Mouse (Mus musculus) heart, adult 8-10 months (tissue): ENCODE measurements around the gene Slco1a4. TPM values are rescaled to one million over a fixed set of nuclear protein-coding genes. Genes with fewer than 3 reads are reported as not detected.
"Not testable (repeated sequence)": the region's sequence is repeated elsewhere in the genome, so short reads cannot be mapped to it uniquely, and the experiment has no call there.

Experiments used
- DNase-seq: peaks from one replicate; pipeline ENCODE4 v3.0.0; 2022; ENCODE audit warnings: low spot score
- total RNA-seq, 4 experiments: library from RNA; stranded (reverse); gene quantifications; 2 replicates each; pipeline ENCODE4 v1.2.4; 2022

The Slco1a4 gene
- under 1 TPM; 0.52 to 0.91 (median 0.73) TPM for total RNA-seq

GRCm38 (mm10) chr6:141856085-141856484 is at the start of gene Slco1a4:
Gene Slco1a4, minus strand, starts transcription at chr6:141856199.
- DNase-seq, result no peak

- no peak for DNase-seq
These were observed 42.2 kb upstream of the Slco1a4 start for GRCm38 (mm10) chr6:141898197-141898596.

- DNase-seq, result no peak
These were observed 33.7 kb upstream of the Slco1a4 start for GRCm38 (mm10) chr6:141889723-141890122.

- no peak for DNase-seq
These were observed 32.2 kb upstream of the Slco1a4 start for GRCm38 (mm10) chr6:141888248-141888647.

- no peak for DNase-seq
These were observed 26.6 kb upstream of the Slco1a4 start for GRCm38 (mm10) chr6:141882581-141882980.

- not testable (repeated sequence) for DNase-seq
These were observed 19.7 kb upstream of the Slco1a4 start for GRCm38 (mm10) chr6:141875742-141876141.

- DNase-seq, result no peak
These were observed 15.7 kb upstream of the Slco1a4 start for GRCm38 (mm10) chr6:141871711-141872110.

GRCm38 (mm10) chr6:141868735-141869134 is 12.7 kb upstream of the Slco1a4 start:
- DNase-seq, result no peak

- no peak for DNase-seq
These were observed 10.0 kb upstream of the Slco1a4 start for GRCm38 (mm10) chr6:141866026-141866425.

- no peak for DNase-seq
These were observed 1.9 kb upstream of the Slco1a4 start for GRCm38 (mm10) chr6:141857735-141858531.

- DNase-seq, result no peak
These were observed 2.4 kb downstream of the Slco1a4 start for GRCm38 (mm10) chr6:141853616-141854015.

- DNase-seq, result no peak
These were observed 6.9 kb downstream of the Slco1a4 start for GRCm38 (mm10) chr6:141849051-141849450.

- DNase-seq, result peak; percentile 9
These were observed 58.2 kb downstream of the Slco1a4 start for GRCm38 (mm10) chr6:141797837-141798236.

GRCm38 (mm10) chr6:141774476-141774875 is 81.5 kb downstream of the Slco1a4 start:
- no peak for DNase-seq

GRCm38 (mm10) chr6:141773710-141774109 is 82.3 kb downstream of the Slco1a4 start, which contains the start of gene Gm5724:
Gene Gm5724, minus strand, starts transcription at chr6:141773810.
- no peak for DNase-seq

Other genes with a start within 250 kb of the Slco1a4 start
- not detected for gene Slco1b2, start 226.7 kb downstream of the Slco1a4 start, total RNA-seq
- gene Gm5724, start 82.4 kb downstream of the Slco1a4 start, total RNA-seq, result not detected
- not detected for gene Slco1a1, start 90.8 kb upstream of the Slco1a4 start, total RNA-seq
- gene Gm6614, start 155.2 kb upstream of the Slco1a4 start, total RNA-seq, result not detected